Mouse (Mus musculus): Measurements from ENCODE around the gene Syt1. TPM values are rescaled to one million over a fixed set of nuclear protein-coding genes. Genes with fewer than 3 reads are reported as not detected.

The Syt1 gene
- polyA plus RNA-seq, 1 experiment from 2014 or later = 26.6 TPM

- H3K4me1 ChIP-seq (ENCODE audit: control insufficient read depth, insufficient read depth, low read length) = no peaks in the 10 kb centered on the region
- H3K9ac ChIP-seq (ENCODE audit: low read length) = no peak overlapping the region
- 88% methylated on average over 9 of the region's 9 CpGs for WGBS
- no peaks in the 10 kb centered on the region for H3K9me3 ChIP-seq (ENCODE audit: control insufficient read depth, low read length)
- ATAC-seq (ENCODE audit: insufficient read depth, low FRiP score, low TSS enrichment) = no peak
- DNase-seq (ENCODE audit: low spot score) = no peak
- H3K4me2 ChIP-seq (ENCODE audit: low read depth) = no peak overlapping the region
- no peak overlapping the region for H3K27ac ChIP-seq (ENCODE audit: low read depth, low read length)
- H3K36me3 ChIP-seq (ENCODE audit: control insufficient read depth, insufficient read depth, low read length) = no peaks in the 10 kb centered on the region
- no peak overlapping the region for H3K4me3 ChIP-seq (ENCODE audit: low read depth, low read length)
- H3K27me3 ChIP-seq (ENCODE audit: control insufficient read depth, insufficient read depth, low read length) = no peaks in the 10 kb centered on the region
These were observed 469.2 kb downstream of the Syt1 start for GRCm38 (mm10) chr10:108541555-108541954.

- H3K4me3 ChIP-seq (ENCODE audit: low read depth, low read length) = no peak overlapping the region
- H3K9ac ChIP-seq (ENCODE audit: low read length) = no peak overlapping the region
- H3K27ac ChIP-seq (ENCODE audit: low read depth, low read length) = no peak overlapping the region
- H3K9me3 ChIP-seq (ENCODE audit: control insufficient read depth, low read length) = no peaks in the 10 kb centered on the region
- H3K4me2 ChIP-seq (ENCODE audit: low read depth) = no peak overlapping the region
- 87% methylated on average over 3 of the region's 3 CpGs for WGBS
- no peaks in the 10 kb centered on the region for H3K36me3 ChIP-seq (ENCODE audit: control insufficient read depth, insufficient read depth, low read length)
- no peak for ATAC-seq (ENCODE audit: insufficient read depth, low FRiP score, low TSS enrichment)
- no peak for DNase-seq (ENCODE audit: low spot score)
- H3K4me1 ChIP-seq (ENCODE audit: control insufficient read depth, insufficient read depth, low read length) = no peaks in the 10 kb centered on the region; the same call in 1 of the 2 replicates
- H3K27me3 ChIP-seq (ENCODE audit: control insufficient read depth, insufficient read depth, low read length) = no peaks in the 10 kb centered on the region
These were observed 472.2 kb downstream of the Syt1 start for GRCm38 (mm10) chr10:108538546-108538945.

- DNase-seq (ENCODE audit: low spot score) (peak; percentile 32), ATAC-seq (ENCODE audit: insufficient read depth, low FRiP score, low TSS enrichment) (0 out of 2 replicates have a peak, but pooled peaks have one; percentile 24)
- Histone ChIP-seq H3K9ac (ENCODE audit: low read length) (no peak overlapping the region), H3K27me3 (ENCODE audit: control insufficient read depth, insufficient read depth, low read length) (no peaks in the 10 kb centered on the region), H3K27ac (ENCODE audit: low read depth, low read length) (no peak overlapping the region), H3K4me1 (ENCODE audit: control insufficient read depth, insufficient read depth, low read length) (no peaks in the 10 kb centered on the region; the same call in 1 of the 2 replicates), H3K4me3 (ENCODE audit: low read depth, low read length) (no peak overlapping the region), H3K9me3 (ENCODE audit: control insufficient read depth, low read length) (no peaks in the 10 kb centered on the region), H3K4me2 (ENCODE audit: low read depth) (no peak overlapping the region), H3K36me3 (ENCODE audit: control insufficient read depth, insufficient read depth, low read length) (no peaks in the 10 kb centered on the region)
- 68% methylated on average over 9 of the region's 9 CpGs for WGBS
These were observed 473.1 kb downstream of the Syt1 start for GRCm38 (mm10) chr10:108537641-108538040.

- 58% methylated on average over 5 of the region's 5 CpGs for WGBS
These were observed 474.9 kb downstream of the Syt1 start for GRCm38 (mm10) chr10:108535922-108536321.

GRCm38 (mm10) chr10:108534112-108534511 lies 476.7 kb downstream of the Syt1 start:
- H3K4me1 ChIP-seq (ENCODE audit: control insufficient read depth, insufficient read depth, low read length) = no peaks in the 10 kb centered on the region; the same call in 1 of the 2 replicates
- H3K36me3 ChIP-seq (ENCODE audit: control insufficient read depth, insufficient read depth, low read length) = no peaks in the 10 kb centered on the region
- WGBS = 76% methylated on average over 4 of the region's 4 CpGs

More at GRCm38 (mm10) chr10:108535922-108536321, 474.9 kb downstream of the Syt1 start:
- DNase-seq (ENCODE audit: low spot score) (no peak), ATAC-seq (ENCODE audit: insufficient read depth, low FRiP score, low TSS enrichment) (no peak)
- H3K27ac ChIP-seq (ENCODE audit: low read depth, low read length) = no peak overlapping the region
- H3K36me3 ChIP-seq (ENCODE audit: control insufficient read depth, insufficient read depth, low read length) = no peaks in the 10 kb centered on the region
- H3K4me1 ChIP-seq (ENCODE audit: control insufficient read depth, insufficient read depth, low read length) = no peaks in the 10 kb centered on the region; the same call in 1 of the 2 replicates
- H3K4me3 ChIP-seq (ENCODE audit: low read depth, low read length) = no peak overlapping the region
- H3K9ac ChIP-seq (ENCODE audit: low read length) = no peak overlapping the region
- no peak overlapping the region for H3K4me2 ChIP-seq (ENCODE audit: low read depth)
- no peaks in the 10 kb centered on the region for H3K27me3 ChIP-seq (ENCODE audit: control insufficient read depth, insufficient read depth, low read length)
- H3K9me3 ChIP-seq (ENCODE audit: control insufficient read depth, low read length) = no peaks in the 10 kb centered on the region

GRCm38 (mm10) chr10:108532916-108533315 lies 477.9 kb downstream of the Syt1 start:
- Histone ChIP-seq H3K4me3 (ENCODE audit: low read depth, low read length) (no peak overlapping the region), H3K27ac (ENCODE audit: low read depth, low read length) (no peak overlapping the region), H3K27me3 (ENCODE audit: control insufficient read depth, insufficient read depth, low read length) (no peaks in the 10 kb centered on the region), H3K9ac (ENCODE audit: low read length) (no peak overlapping the region), H3K4me2 (ENCODE audit: low read depth) (no peak overlapping the region), H3K36me3 (ENCODE audit: control insufficient read depth, insufficient read depth, low read length) (no peaks in the 10 kb centered on the region), H3K4me1 (ENCODE audit: control insufficient read depth, insufficient read depth, low read length) (no peaks in the 10 kb centered on the region; the same call in 1 of the 2 replicates), H3K9me3 (ENCODE audit: control insufficient read depth, low read length) (no peaks in the 10 kb centered on the region)
- no peak for ATAC-seq (ENCODE audit: insufficient read depth, low FRiP score, low TSS enrichment)
- WGBS = 96% methylated on average over 11 of the region's 11 CpGs
- no peak for DNase-seq (ENCODE audit: low spot score)

More at GRCm38 (mm10) chr10:108534112-108534511, 476.7 kb downstream of the Syt1 start:
- H3K27ac ChIP-seq (ENCODE audit: low read depth, low read length) = no peak overlapping the region
- H3K9me3 ChIP-seq (ENCODE audit: control insufficient read depth, low read length) = no peaks in the 10 kb centered on the region
- H3K4me3 ChIP-seq (ENCODE audit: low read depth, low read length) = no peak overlapping the region
- DNase-seq (ENCODE audit: low spot score) = no peak
- H3K4me2 ChIP-seq (ENCODE audit: low read depth) = no peak overlapping the region
- no peak overlapping the region for H3K9ac ChIP-seq (ENCODE audit: low read length)
- ATAC-seq (ENCODE audit: insufficient read depth, low FRiP score, low TSS enrichment) = no peak
- H3K27me3 ChIP-seq (ENCODE audit: control insufficient read depth, insufficient read depth, low read length) = no peaks in the 10 kb centered on the region

GRCm38 (mm10) chr10:108532283-108532682 lies 478.5 kb downstream of the Syt1 start:
- Histone ChIP-seq H3K27me3 (ENCODE audit: control insufficient read depth, insufficient read depth, low read length) (no peaks in the 10 kb centered on the region), H3K9me3 (ENCODE audit: control insufficient read depth, low read length) (no peaks in the 10 kb centered on the region), H3K4me3 (ENCODE audit: low read depth, low read length) (no peak overlapping the region), H3K27ac (ENCODE audit: low read depth, low read length) (no peak overlapping the region), H3K36me3 (ENCODE audit: control insufficient read depth, insufficient read depth, low read length) (no peaks in the 10 kb centered on the region), H3K9ac (ENCODE audit: low read length) (no peak overlapping the region), H3K4me1 (ENCODE audit: control insufficient read depth, insufficient read depth, low read length) (no peaks in the 10 kb centered on the region; the same call in 1 of the 2 replicates), H3K4me2 (ENCODE audit: low read depth) (no peak overlapping the region)
- no peak for DNase-seq (ENCODE audit: low spot score)
- WGBS = 83% methylated on average over 9 of the region's 9 CpGs
- ATAC-seq (ENCODE audit: insufficient read depth, low FRiP score, low TSS enrichment) = no peak

GRCm38 (mm10) chr10:108531641-108532040 lies 479.1 kb downstream of the Syt1 start:
- ATAC-seq (ENCODE audit: insufficient read depth, low FRiP score, low TSS enrichment) (no peak), DNase-seq (ENCODE audit: low spot score) (no peak)
- Histone ChIP-seq H3K9ac (ENCODE audit: low read length) (no peak overlapping the region), H3K36me3 (ENCODE audit: control insufficient read depth, insufficient read depth, low read length) (no peaks in the 10 kb centered on the region), H3K9me3 (ENCODE audit: control insufficient read depth, low read length) (no peaks in the 10 kb centered on the region), H3K4me2 (ENCODE audit: low read depth) (no peak overlapping the region), H3K4me3 (ENCODE audit: low read depth, low read length) (no peak overlapping the region), H3K4me1 (ENCODE audit: control insufficient read depth, insufficient read depth, low read length) (no peaks in the 10 kb centered on the region; the same call in 1 of the 2 replicates), H3K27ac (ENCODE audit: low read depth, low read length) (no peak overlapping the region), H3K27me3 (ENCODE audit: control insufficient read depth, insufficient read depth, low read length) (no peaks in the 10 kb centered on the region)
- 60% methylated on average over 4 of the region's 4 CpGs for WGBS

GRCm38 (mm10) chr10:108531111-108531510 lies 479.7 kb downstream of the Syt1 start:
- no peak overlapping the region for H3K27ac ChIP-seq (ENCODE audit: low read depth, low read length)
- H3K36me3 ChIP-seq (ENCODE audit: control insufficient read depth, insufficient read depth, low read length) = no peaks in the 10 kb centered on the region
- no peaks in the 10 kb centered on the region for H3K4me1 ChIP-seq (ENCODE audit: control insufficient read depth, insufficient read depth, low read length)
- no peaks in the 10 kb centered on the region for H3K27me3 ChIP-seq (ENCODE audit: control insufficient read depth, insufficient read depth, low read length)
- WGBS = 50% methylated on average over 4 of the region's 4 CpGs
- no peak overlapping the region for H3K4me2 ChIP-seq (ENCODE audit: low read depth)
- no peak overlapping the region for H3K4me3 ChIP-seq (ENCODE audit: low read depth, low read length)
- H3K9me3 ChIP-seq (ENCODE audit: control insufficient read depth, low read length) = no peaks in the 10 kb centered on the region
- ATAC-seq (ENCODE audit: insufficient read depth, low FRiP score, low TSS enrichment) (no peak), DNase-seq (ENCODE audit: low spot score) (no peak)
- no peak overlapping the region for H3K9ac ChIP-seq (ENCODE audit: low read length)
